Mouse (Mus musculus) thymus, adult 2 months (tissue): ENCODE results near the gene Pex3.

ENCODE experiments used
- CTCF ChIP-seq: fragments of 200-500 bp; IDR thresholded peaks from 2 replicates; pipeline ENCODE4 v1.5.1; 2012; ENCODE audit warnings: mild to moderate bottlenecking, control low read depth, low read length, moderate library complexity, borderline replicate concordance; ENCODE audit not compliant: control insufficient read depth, poor library complexity, insufficient read depth; ENCODE audit errors: extremely low read depth
- POLR2A ChIP-seq: fragments of 200-500 bp; IDR thresholded peaks from 2 replicates; pipeline ENCODE4 v1.6.1; 2012; ENCODE audit warnings: mild to moderate bottlenecking, low read length, control low read depth, moderate library complexity; ENCODE audit not compliant: control insufficient read depth, poor library complexity, insufficient read depth; ENCODE audit errors: extremely low read depth

GRCm38 (mm10) chr10:13553498-13553985 is 600 bp upstream of the Pex3 start:
- no peak for TF ChIP-seq CTCF
- TF ChIP-seq POLR2A: no peak
